Mouse (Mus musculus): Measurements from ENCODE around the gene Dnajc2.
A peak's percentile ranks its signal among the peaks of the same experiment; 100 is the strongest.

Gene Dnajc2

GRCm38 (mm10) chr5:21785053-21785452 is at the start of gene Dnajc2, which contains the start of gene Psmc2:
Gene Dnajc2 (minus strand): TSS chr5:21785251.
Gene Psmc2 (plus strand): TSS chr5:21785283.
- DNase-seq (ENCODE audit: low read depth): peak; percentile 97

GRCm38 (mm10) chr5:21831761-21832160 is 46.7 kb upstream of the Dnajc2 start:
- DNase-seq (ENCODE audit: low read depth): no peak

GRCm38 (mm10) chr5:21828855-21829254 is 43.8 kb upstream of the Dnajc2 start:
- no peak for DNase-seq (ENCODE audit: low read depth)

DNA sequence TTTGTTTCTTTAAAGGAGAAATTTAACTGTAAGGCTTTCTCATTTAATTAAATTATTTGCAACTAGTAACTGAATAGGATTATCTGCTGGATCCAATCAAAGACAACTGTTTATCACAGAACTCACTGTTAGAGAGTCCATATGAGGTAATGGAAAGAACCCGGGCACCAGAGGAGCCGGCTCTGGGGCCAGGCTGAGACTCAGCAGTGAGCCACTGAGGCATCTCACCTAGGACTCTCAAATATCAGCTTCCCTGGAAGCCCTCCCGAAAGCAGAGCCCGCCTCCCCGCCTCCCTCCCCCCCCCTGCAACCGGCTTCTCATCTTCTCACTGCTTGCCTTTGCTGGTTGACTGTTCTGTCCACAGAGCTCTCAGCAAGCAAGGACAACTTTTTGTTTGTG is 42.6 kb upstream of the Dnajc2 start:
- no peak for DNase-seq (ENCODE audit: low read depth)

DNA sequence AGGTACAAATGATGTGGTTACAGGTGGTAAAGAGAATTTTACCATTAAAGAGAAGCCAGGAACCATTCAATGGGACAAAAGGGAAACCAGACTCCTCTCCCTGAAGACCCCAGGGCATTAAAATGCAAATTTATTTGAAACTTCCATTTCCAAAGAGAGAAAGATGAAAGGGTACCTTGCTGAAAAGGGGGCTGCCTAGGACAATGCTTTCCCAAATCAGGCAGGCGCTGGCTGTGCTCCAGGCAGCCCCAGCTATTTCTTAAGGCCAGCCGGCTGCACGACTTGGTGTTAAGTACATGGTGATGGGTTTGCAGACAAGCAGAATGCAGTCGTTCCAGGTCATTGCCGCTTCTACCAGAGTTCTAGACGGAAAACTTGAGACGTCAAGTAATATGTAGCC is 41.3 kb upstream of the Dnajc2 start:
- no peak for DNase-seq (ENCODE audit: low read depth)

- DNase-seq (ENCODE audit: low read depth): peak; percentile 69
Measured at GRCm38 (mm10) chr5:21813994-21814393, 28.9 kb upstream of the Dnajc2 start.

DNA sequence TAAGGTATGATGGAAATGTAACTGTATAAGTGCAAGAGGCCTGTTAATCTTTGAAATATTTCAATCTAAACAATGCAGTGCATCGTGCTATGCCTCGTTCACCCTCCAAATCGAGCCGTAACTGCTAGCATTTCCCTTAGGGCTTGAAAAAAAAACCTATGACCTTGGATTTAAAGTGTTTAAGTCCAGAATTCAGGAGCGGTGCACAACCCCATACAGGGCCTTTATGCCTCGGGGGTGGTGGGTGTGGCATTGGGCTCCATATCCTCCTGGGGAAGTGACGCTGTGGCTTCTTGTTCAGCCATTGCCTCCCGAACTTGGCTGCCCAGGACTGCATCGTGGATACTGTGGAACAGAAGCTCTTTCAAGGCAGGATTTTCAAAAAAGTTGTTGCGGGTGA is 25.9 kb upstream of the Dnajc2 start:
- no peak for DNase-seq (ENCODE audit: low read depth)

GRCm38 (mm10) chr5:21804837-21805236 is 19.8 kb upstream of the Dnajc2 start:
- no peak for DNase-seq (ENCODE audit: low read depth)

GRCm38 (mm10) chr5:21803691-21804188 is 18.7 kb upstream of the Dnajc2 start:
- no peak for DNase-seq (ENCODE audit: low read depth)

DNA sequence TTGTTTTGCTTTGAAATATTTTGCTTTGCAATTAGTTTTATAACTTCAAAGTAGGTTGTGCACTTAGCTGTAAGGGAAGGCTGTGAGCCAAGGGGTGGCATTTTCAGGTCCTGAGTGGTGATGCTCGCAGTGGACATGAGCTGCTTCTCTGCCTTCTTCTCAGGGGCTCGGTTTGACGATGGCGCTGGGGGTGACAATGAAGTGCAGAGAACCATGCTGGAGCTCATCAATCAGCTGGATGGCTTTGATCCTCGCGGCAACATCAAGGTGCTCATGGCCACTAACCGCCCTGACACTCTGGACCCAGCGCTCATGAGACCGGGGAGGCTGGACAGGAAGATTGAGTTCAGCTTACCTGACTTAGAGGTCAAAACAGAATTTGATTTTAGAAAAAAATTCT is 17.9 kb upstream of the Dnajc2 start:
- no peak for DNase-seq (ENCODE audit: low read depth)

- DNase-seq (ENCODE audit: low read depth): no peak
Measured at GRCm38 (mm10) chr5:21792166-21792565, 7.1 kb upstream of the Dnajc2 start.

GRCm38 (mm10) chr5:21789061-21789460 is 4.0 kb upstream of the Dnajc2 start:
- no peak for DNase-seq (ENCODE audit: low read depth)

GRCm38 (mm10) chr5:21787186-21788105 is 2.4 kb upstream of the Dnajc2 start:
- no peak for DNase-seq (ENCODE audit: low read depth)

DNA sequence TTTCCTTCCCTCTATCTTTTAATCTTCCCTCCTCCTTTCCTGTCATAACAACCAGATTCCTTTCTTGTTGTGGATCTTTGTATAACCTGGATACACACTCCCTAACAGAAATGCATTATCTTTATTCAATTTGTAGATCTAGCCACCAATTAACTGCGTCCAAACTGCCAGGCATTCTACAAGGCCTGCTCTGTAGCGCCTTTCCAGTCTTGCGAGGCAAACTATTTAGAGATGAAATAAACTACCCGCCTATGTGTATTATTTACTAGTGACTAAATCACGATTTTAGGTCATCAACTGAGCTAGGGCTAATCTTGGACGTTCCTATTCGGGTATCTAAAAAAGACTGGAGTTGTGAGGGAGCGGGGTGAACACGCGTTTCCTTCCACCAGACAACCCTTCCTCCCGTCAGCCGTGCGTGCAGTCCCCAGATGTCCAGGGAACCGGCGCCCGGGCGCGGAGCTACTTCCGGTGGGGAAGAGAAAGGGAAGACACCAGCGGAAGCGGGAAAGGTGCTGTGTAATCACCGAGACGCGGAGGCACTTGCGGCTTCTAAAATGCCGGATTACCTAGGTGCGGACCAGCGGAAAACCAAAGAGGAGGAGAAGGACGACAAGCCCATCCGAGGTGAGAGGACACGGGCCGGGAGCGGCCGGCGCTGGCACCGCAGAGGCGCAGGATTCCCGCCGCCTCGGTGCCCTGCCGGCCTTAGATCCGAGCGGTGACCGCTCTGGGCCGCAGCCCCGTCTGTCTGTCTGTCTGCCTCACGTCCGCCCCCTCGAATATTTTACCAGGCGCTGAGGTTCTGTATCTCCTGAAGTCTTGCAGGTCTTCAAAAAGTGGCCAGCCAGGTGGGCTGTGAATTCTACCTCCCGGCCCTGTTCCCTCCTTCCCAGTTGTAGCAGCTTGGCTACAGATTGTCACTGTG is 1.5 kb upstream of the Dnajc2 start:
- peak; percentile 95 for DNase-seq (ENCODE audit: low read depth)

DNA sequence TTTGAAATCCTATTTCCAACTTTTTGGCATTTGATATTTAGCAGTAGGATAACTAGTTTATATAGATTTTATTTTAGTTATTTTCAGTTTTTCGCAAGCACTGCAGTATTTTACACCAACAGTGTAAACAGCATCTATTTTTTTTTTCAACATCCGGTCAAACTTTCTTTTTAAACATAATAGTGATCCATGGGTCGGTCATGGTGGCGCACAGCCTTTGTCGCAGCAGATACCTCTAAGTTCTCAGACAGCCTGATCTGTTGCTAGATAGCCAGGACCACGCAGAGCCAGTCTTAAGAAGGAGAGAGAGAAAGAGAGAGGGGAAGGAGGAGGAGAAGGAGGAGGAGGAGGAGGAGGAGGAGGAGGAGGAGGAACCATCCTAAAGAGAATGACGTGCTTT is 725 bp upstream of the Dnajc2 start:
- peak; percentile 7 for DNase-seq (ENCODE audit: low read depth)

GRCm38 (mm10) chr5:21784161-21785052 is 644 bp downstream of the Dnajc2 start:
- peak; percentile 51 for DNase-seq (ENCODE audit: low read depth)

GRCm38 (mm10) chr5:21776491-21776890 is 8.6 kb downstream of the Dnajc2 start:
- no peak for DNase-seq (ENCODE audit: low read depth)

GRCm38 (mm10) chr5:21769841-21770240 is 15.2 kb downstream of the Dnajc2 start:
- no peak for DNase-seq (ENCODE audit: low read depth)

DNA sequence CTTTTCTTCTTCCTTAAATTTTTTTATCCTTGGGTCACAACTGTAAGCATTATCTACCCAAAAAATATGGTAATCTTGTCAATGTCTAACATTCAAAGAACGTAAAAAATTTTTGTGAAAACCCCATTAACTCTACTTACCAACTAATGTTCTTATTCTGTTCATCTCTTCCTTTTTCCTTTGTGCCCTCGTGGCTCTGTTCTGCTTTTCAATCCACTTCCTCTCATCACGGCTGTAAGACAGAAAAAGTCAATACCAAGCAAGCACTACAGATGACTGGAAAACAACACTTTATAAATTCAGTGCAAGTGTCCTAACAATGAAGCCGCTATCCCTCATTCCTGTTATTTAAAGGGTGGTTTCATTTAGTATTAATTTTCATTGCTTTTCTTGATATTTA is 16.5 kb downstream of the Dnajc2 start:
- no peak for DNase-seq (ENCODE audit: low read depth)

DNA sequence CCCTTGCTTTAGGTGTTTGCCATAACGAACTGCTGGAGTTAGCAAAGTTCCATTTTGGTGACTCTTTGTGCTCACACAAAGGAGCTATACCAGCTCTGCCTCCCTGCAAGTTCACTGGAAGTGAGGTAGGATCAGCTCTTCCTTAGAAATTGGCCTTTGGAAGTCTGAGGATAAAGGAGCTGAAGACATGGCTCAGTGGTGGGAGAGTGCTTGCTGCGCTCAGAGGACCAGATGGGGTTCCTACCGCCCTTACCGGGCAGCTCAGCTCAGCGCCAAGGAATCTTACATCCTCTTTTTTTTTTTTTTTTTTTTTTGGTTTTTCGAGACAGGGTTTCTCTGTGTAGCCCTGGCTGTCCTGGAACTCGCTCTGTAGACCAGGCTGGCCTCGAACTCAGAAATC is 39.1 kb downstream of the Dnajc2 start:
- DNase-seq (ENCODE audit: low read depth): no peak

DNA sequence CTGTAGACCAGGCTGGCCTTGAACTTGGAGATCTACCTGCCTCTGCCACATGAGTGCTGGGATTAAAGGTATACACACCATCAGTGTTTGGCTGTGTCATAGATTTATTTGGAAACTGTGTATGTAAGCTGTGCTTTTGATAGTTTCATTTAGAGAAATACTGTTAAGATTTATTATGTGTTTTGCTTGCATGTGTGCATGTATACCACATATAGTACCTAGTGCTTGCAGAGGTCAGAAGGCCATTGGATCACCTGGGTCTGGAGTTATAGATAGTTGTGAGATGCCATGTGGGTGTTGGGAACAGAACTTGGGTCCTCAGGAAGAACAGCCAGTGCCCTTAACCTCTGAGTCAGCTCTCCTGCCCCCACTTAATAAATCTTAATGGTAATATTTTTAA is 40.4 kb downstream of the Dnajc2 start:
- DNase-seq (ENCODE audit: low read depth): no peak

DNA sequence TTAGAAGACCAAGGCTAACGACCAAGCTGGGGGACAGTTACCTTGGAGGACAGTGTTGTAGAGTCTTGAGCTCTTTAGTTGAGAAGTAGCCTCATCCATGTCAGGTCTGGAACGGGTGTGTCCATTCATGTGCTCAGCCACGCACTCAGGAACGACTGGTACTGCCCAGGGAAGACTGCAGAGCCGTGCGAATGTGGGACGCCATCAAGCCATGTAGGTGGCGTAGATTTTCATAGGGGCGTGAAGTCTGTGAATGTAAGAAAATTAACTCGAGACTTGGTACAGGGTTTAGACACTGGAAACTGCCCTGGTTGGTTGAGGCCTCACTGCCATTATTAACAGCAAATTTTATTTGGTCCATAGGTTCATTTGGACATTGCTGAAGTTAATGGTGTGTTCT is 41.4 kb downstream of the Dnajc2 start:
- no peak for DNase-seq (ENCODE audit: low read depth)

All from NIH3T3 (cell line).